Mouse (Mus musculus): ENCODE data around the gene AF067063. TPM values are rescaled to one million over a fixed set of nuclear protein-coding genes. Genes with fewer than 3 reads are reported as not detected.

AF067063 gene
- polyA plus RNA-seq, 1 experiment: not detected

Other genes with a start within 250 kb of the AF067063 start
- gene Ccl28, start 206.4 kb downstream of the AF067063 start, polyA plus RNA-seq (2012; rRNA removed): 1.5 and 1.6 TPM in 2 replicates
- 61.0 and 76.6 TPM in 2 replicates for gene Hmgcs1, start 139.8 kb downstream of the AF067063 start, polyA plus RNA-seq (2012; rRNA removed)
- gene Nim1k, start 74.3 kb downstream of the AF067063 start, polyA plus RNA-seq (2012; rRNA removed): 0.51 and 0.57 TPM in 2 replicates
- 7.6 and 8.8 TPM in 2 replicates for gene Zfp131, start 39.3 kb downstream of the AF067063 start, polyA plus RNA-seq (2012; rRNA removed)
- gene D13Ertd608e, start 5.8 kb upstream of the AF067063 start, polyA plus RNA-seq (2012; rRNA removed): not detected in 2 replicates
- not detected in 2 replicates for gene Tcstv1, start 64.6 kb upstream of the AF067063 start, polyA plus RNA-seq (2012; rRNA removed)
- gene Gm21761, start 99.1 kb upstream of the AF067063 start, polyA plus RNA-seq (2012; rRNA removed): not detected in 2 replicates
- gene B020031M17Rik, start 120.6 kb upstream of the AF067063 start, polyA plus RNA-seq (2012; rRNA removed): not detected in 2 replicates
- not detected in 2 replicates for gene Gm36079, start 196.8 kb upstream of the AF067063 start, polyA plus RNA-seq (2012; rRNA removed)
- gene Gm21188, start 222.0 kb upstream of the AF067063 start, polyA plus RNA-seq (2012; rRNA removed): 2.3 and 2.4 TPM in 2 replicates

Measured in gonadal fat pad, adult 2 months (tissue).